Mouse (Mus musculus) CH12.LX (cell line): ENCODE measurements around the gene Lmx1a. TPM values are rescaled to one million over a fixed set of nuclear protein-coding genes. Genes with fewer than 3 reads are reported as not detected.

Experiments used
- DNase-seq: peaks from one replicate; pipeline ENCODE4 v3.0.0-alpha.2; 2013; ENCODE audit errors: extremely low read depth
- H3K27ac ChIP-seq: 2 replicates; pipeline ENCODE4 v1.5.1; 2012; ENCODE audit warnings: low read depth, mild to moderate bottlenecking, control low read depth, moderate library complexity; ENCODE audit not compliant: insufficient read depth
- H3K27me3 ChIP-seq: replicated peaks from 2 replicates; pipeline ENCODE3; 2012; ENCODE audit warnings: inconsistent platforms
- H3K36me3 ChIP-seq, 2 experiments: replicated peaks in 1 of 2; 2 replicates each; pipeline versions ENCODE3 to v1.6.1; 2012; ENCODE audit warnings: inconsistent platforms in 1 of 2, low read length in 1 of 2, mild to moderate bottlenecking in 1 of 2, mixed read lengths in 1 of 2, moderate library complexity in 1 of 2; ENCODE audit not compliant: control insufficient read depth in 1 of 2, insufficient read depth in 1 of 2
- H3K4me1 ChIP-seq, 2 experiments: 2 replicates each; pipeline ENCODE4 v1.6.1; 2012; ENCODE audit warnings: inconsistent platforms in 1 of 2, moderate library complexity in 1 of 2; ENCODE audit not compliant: insufficient read depth in 2 of 2, control insufficient read depth in 1 of 2
- H3K4me2 ChIP-seq: 2 replicates; pipeline ENCODE4 v1.6.1; 2012; ENCODE audit warnings: low read depth, mild to moderate bottlenecking, control low read depth; ENCODE audit not compliant: poor library complexity, insufficient read depth, severe bottlenecking
- H3K4me3 ChIP-seq, 3 experiments: fragments of 150-350 bp in 1 of 3; sonication (generic) in 1 of 3; replicated peaks in 1 of 3; 2 replicates each; pipeline versions ENCODE3 to v1.5.1; 2011 to 2012; ENCODE audit warnings: low read depth in 2 of 3, low read length in 2 of 3, mild to moderate bottlenecking in 2 of 3, moderate library complexity in 2 of 3, control low read depth in 1 of 3, improper control_type of control experiment in 1 of 3, inconsistent platforms in 1 of 3, mixed read lengths in 1 of 3; ENCODE audit not compliant: poor library complexity in 1 of 3
- H3K79me2 ChIP-seq: replicated peaks from 2 replicates; pipeline ENCODE4 v1.6.1; 2012; ENCODE audit warnings: mild to moderate bottlenecking, moderate library complexity; ENCODE audit not compliant: control insufficient read depth, poor library complexity, insufficient read depth, severe bottlenecking; ENCODE audit errors: extremely low read depth
- H3K9ac ChIP-seq: 2 replicates; pipeline ENCODE4 v1.6.1; 2012; ENCODE audit warnings: low read depth, mild to moderate bottlenecking, control low read depth, moderate library complexity; ENCODE audit not compliant: insufficient read depth
- H3K9me3 ChIP-seq: replicated peaks from 2 replicates; pipeline ENCODE3; 2012; ENCODE audit warnings: low read length, inconsistent platforms, mixed read lengths
- BHLHE40 ChIP-seq: IDR thresholded peaks from 2 replicates; pipeline ENCODE4 v1.6.1; 2011; ENCODE audit warnings: mild to moderate bottlenecking, low read depth, low read length, improper control_type of control experiment
- CHD1 ChIP-seq: IDR thresholded peaks from 2 replicates; pipeline ENCODE4 v1.6.1; 2012; ENCODE audit warnings: low read depth, low read length, improper control_type of control experiment, inconsistent platforms
- CTCF ChIP-seq, 2 experiments: IDR thresholded peaks in 1 of 2; conservative IDR thresholded peaks in 1 of 2; 2 replicates each; pipeline ENCODE4 v1.5.1; 2011 to 2012; ENCODE audit warnings: low read depth in 2 of 2, low read length in 2 of 2, improper control_type of control experiment in 1 of 2, inconsistent platforms in 1 of 2, mild to moderate bottlenecking in 1 of 2, moderate library complexity in 1 of 2
- EP300 ChIP-seq: IDR thresholded peaks from 2 replicates; pipeline ENCODE4 v1.6.1; 2011; ENCODE audit warnings: low read length, improper control_type of control experiment
- ETS1 ChIP-seq: conservative IDR thresholded peaks from 2 replicates; pipeline ENCODE4 v1.6.1; 2012; ENCODE audit warnings: low read depth, mild to moderate bottlenecking, inconsistent platforms, low read length, improper control_type of control experiment, moderate library complexity
- GABPA ChIP-seq: IDR thresholded peaks from 2 replicates; pipeline ENCODE4 v1.6.1; 2012; ENCODE audit warnings: low read depth, low read length, improper control_type of control experiment, inconsistent platforms; ENCODE audit not compliant: insufficient replicate concordance
- IRF4 ChIP-seq: IDR thresholded peaks from 2 replicates; pipeline ENCODE4 v1.6.1; 2014; ENCODE audit warnings: low read depth, mild to moderate bottlenecking, inconsistent platforms, low read length, improper control_type of control experiment
- JUN ChIP-seq: IDR thresholded peaks from 2 replicates; pipeline ENCODE4 v1.6.1; 2011; ENCODE audit warnings: low read depth, mild to moderate bottlenecking, low read length, improper control_type of control experiment, moderate library complexity; ENCODE audit not compliant: insufficient read depth
- JUND ChIP-seq: conservative IDR thresholded peaks from 2 replicates; pipeline ENCODE4 v1.6.1; 2011; ENCODE audit warnings: low read depth, low read length, improper control_type of control experiment
- KAT2A ChIP-seq: IDR thresholded peaks from 2 replicates; pipeline ENCODE4 v1.6.1; 2012; ENCODE audit warnings: low read length, improper control_type of control experiment, inconsistent platforms; ENCODE audit not compliant: insufficient replicate concordance
- MAFK ChIP-seq: IDR thresholded peaks from 2 replicates; pipeline ENCODE4 v1.6.1; 2011; ENCODE audit warnings: low read length, improper control_type of control experiment; ENCODE audit not compliant: insufficient replicate concordance
- MEF2A ChIP-seq: IDR thresholded peaks from 2 replicates; pipeline ENCODE4 v1.6.1; 2014; ENCODE audit warnings: low read depth, mild to moderate bottlenecking, inconsistent platforms, low read length, improper control_type of control experiment, borderline replicate concordance
- MYC ChIP-seq: IDR thresholded peaks from 2 replicates; pipeline ENCODE4 v1.6.1; 2011; ENCODE audit warnings: low read depth, mild to moderate bottlenecking, improper control_type of control experiment, low read length
- NELFE ChIP-seq: IDR thresholded peaks from 2 replicates; pipeline ENCODE4 v1.6.1; 2011; ENCODE audit warnings: low read depth, low read length, improper control_type of control experiment
- POLR2AphosphoS2 ChIP-seq: IDR thresholded peaks from 2 replicates; pipeline ENCODE4 v1.6.1; 2011; ENCODE audit warnings: low read depth, low read length, improper control_type of control experiment
- RCOR1 ChIP-seq: conservative IDR thresholded peaks from 2 replicates; pipeline ENCODE4 v1.6.1; 2012; ENCODE audit warnings: low read depth, mild to moderate bottlenecking, inconsistent platforms, low read length, improper control_type of control experiment
- SMC3 ChIP-seq: IDR thresholded peaks from 2 replicates; pipeline ENCODE4 v1.6.1; 2011; ENCODE audit warnings: low read depth, low read length, improper control_type of control experiment
- TBP ChIP-seq: conservative IDR thresholded peaks from 2 replicates; pipeline ENCODE4 v1.6.1; 2011; ENCODE audit warnings: low read depth, low read length, improper control_type of control experiment
- UBTF ChIP-seq: IDR thresholded peaks from 2 replicates; pipeline ENCODE4 v1.6.1; 2012; ENCODE audit warnings: low read depth, mild to moderate bottlenecking, inconsistent platforms, low read length, improper control_type of control experiment, moderate library complexity
- USF1 ChIP-seq: IDR thresholded peaks from 2 replicates; pipeline ENCODE4 v1.6.1; 2014; ENCODE audit warnings: low read depth, mild to moderate bottlenecking, inconsistent platforms, low read length, improper control_type of control experiment
- USF2 ChIP-seq: conservative IDR thresholded peaks from 2 replicates; pipeline ENCODE4 v1.6.1; 2011; ENCODE audit warnings: low read depth, low read length, improper control_type of control experiment
- ZC3H11A ChIP-seq: IDR thresholded peaks from 2 replicates; pipeline ENCODE4 v1.6.1; 2012; ENCODE audit warnings: low read depth, mild to moderate bottlenecking, inconsistent platforms, low read length, improper control_type of control experiment
- ZKSCAN1 ChIP-seq: IDR thresholded peaks from 2 replicates; pipeline ENCODE4 v1.6.1; 2012; ENCODE audit warnings: low read depth, inconsistent platforms, low read length, improper control_type of control experiment, borderline replicate concordance
- ZMIZ1 ChIP-seq: IDR thresholded peaks from 2 replicates; pipeline ENCODE4 v1.6.1; 2012; ENCODE audit warnings: low read depth, mild to moderate bottlenecking, inconsistent platforms, low read length, improper control_type of control experiment
- dilution Hi-C: fragments of 300-500 bp; cut with MboI; formaldehyde crosslinking; loops from 2 replicates; pipeline ENCODE4 v1.14.3; 2020; ENCODE audit warnings: low sequenced_read_pairs; ENCODE audit not compliant: extremely low pct_unique_long_range_greater_than_20kb, extremely low pct_ligation_motif_present
- in situ Hi-C: fragments of 300-500 bp; cut with MboI; formaldehyde crosslinking; loops from 3 replicates; pipeline ENCODE4 v1.14.3; 2019; ENCODE audit warnings: low sequenced_read_pairs, low pct_ligation_motif_present, low pct_unique_long_range_greater_than_20kb, mixed read lengths
- polyA plus RNA-seq: library from polyadenylated mRNA; unstranded; fragments of >175 nt; gene quantifications from 2 replicates; pipeline ENCODE4 v1.2.1, GENCODE M21; 2012; ENCODE audit warnings: low read depth; ENCODE audit not compliant: insufficient read length
- total RNA-seq, 2 experiments: library from RNA; depleted of rRNA; stranded (reverse); fragments of 300-350 nt in 1 of 2; fragments of >200 nt in 1 of 2; gene quantifications; 2 replicates each; pipeline ENCODE4 v1.2.3; 2012 to 2014

Gene Lmx1a
- total and polyA plus RNA-seq, 3 experiments = not detected

GRCm38 (mm10) chr1:167803351-167803981, 114.4 kb downstream of the Lmx1a start:
- Histone ChIP-seq H3K4me3 (no peak overlapping the region), H3K4me1 (no peaks in the 10 kb centered on the region), H3K4me2 (no peak overlapping the region), H3K36me3 (no peaks in the 10 kb centered on the region), H3K27me3 (no peaks in the 10 kb centered on the region), H3K9ac (no peak overlapping the region), H3K79me2 (no peaks in the 10 kb centered on the region), H3K9me3 (peaks cover 79% of the 10 kb centered on the region), H3K27ac (no peak overlapping the region)
- TF ChIP-seq JUN (no peak), CTCF (conservative IDR thresholded peaks at IDR 0.05 in 1 of 2, IDR thresholded peaks at IDR 0.05 in 1 of 2; ENCODE audit: low read depth in 2 of 2, low read length in 2 of 2) (no peak), USF2 (no peak), BHLHE40 (no peak)
- DNase-seq = no peak
- in situ Hi-C loops = no loop called here
- dilution Hi-C loops = no loop called here

- TF ChIP-seq POLR2AphosphoS2 (no peak), JUN (no peak), MAFK (no peak), KAT2A (no peak), BHLHE40 (no peak), RCOR1 (no peak), TBP (no peak), EP300 (no peak)
- Histone ChIP-seq H3K27ac (no peak overlapping the region), H3K9me3 (peaks cover 81% of the 10 kb centered on the region), H3K36me3 (no peaks in the 10 kb centered on the region), H3K79me2 (no peaks in the 10 kb centered on the region), H3K4me1 (no peaks in the 10 kb centered on the region), H3K9ac (no peak overlapping the region), H3K4me2 (no peak overlapping the region), H3K27me3 (no peaks in the 10 kb centered on the region), H3K4me3 (no peak overlapping the region)
- no peak for DNase-seq
- in situ Hi-C loops (no loop called here), dilution Hi-C loops (no loop called here)
Observed at GRCm38 (mm10) chr1:167804836-167805235, 115.8 kb downstream of the Lmx1a start.

GRCm38 (mm10) chr1:167811141-167811540, 122.1 kb downstream of the Lmx1a start:
- DNase-seq = no peak
- dilution Hi-C loops (no loop called here), in situ Hi-C loops (no loop called here)
- Histone ChIP-seq H3K27me3 (no peaks in the 10 kb centered on the region), H3K36me3 (no peaks in the 10 kb centered on the region), H3K9ac (no peak overlapping the region), H3K4me1 (no peaks in the 10 kb centered on the region), H3K79me2 (no peaks in the 10 kb centered on the region), H3K27ac (no peak overlapping the region), H3K4me3 (no peak overlapping the region), H3K9me3 (peaks cover 67% of the 10 kb centered on the region), H3K4me2 (no peak overlapping the region)
- TF ChIP-seq UBTF = no peak
- TF ChIP-seq GABPA = no peak
- TF ChIP-seq ZKSCAN1 = no peak
- TF ChIP-seq BHLHE40 = no peak
- no peak for TF ChIP-seq IRF4
- no peak for TF ChIP-seq SMC3
- no peak for TF ChIP-seq MYC
- TF ChIP-seq POLR2AphosphoS2 = no peak
- no peak for TF ChIP-seq ETS1
- TF ChIP-seq ZMIZ1 = no peak
- TF ChIP-seq JUND = no peak
- TF ChIP-seq CHD1 = no peak
- TF ChIP-seq ZC3H11A = no peak
- TF ChIP-seq USF2 = no peak
- no peak for TF ChIP-seq MEF2A
- TF ChIP-seq CTCF (conservative IDR thresholded peaks at IDR 0.05 in 1 of 2, IDR thresholded peaks at IDR 0.05 in 1 of 2; ENCODE audit: low read depth in 2 of 2, low read length in 2 of 2) = no peak
- TF ChIP-seq USF1 = no peak
- TF ChIP-seq NELFE = no peak
